Mouse (Mus musculus): Measurements from ENCODE around the gene Kdm4b. TPM values are rescaled to one million over a fixed set of nuclear protein-coding genes. Genes with fewer than 3 reads are reported as not detected.

Gene Kdm4b
- total and polyA plus RNA-seq, 2 experiments: 9.5 to 15.6 TPM

DNA sequence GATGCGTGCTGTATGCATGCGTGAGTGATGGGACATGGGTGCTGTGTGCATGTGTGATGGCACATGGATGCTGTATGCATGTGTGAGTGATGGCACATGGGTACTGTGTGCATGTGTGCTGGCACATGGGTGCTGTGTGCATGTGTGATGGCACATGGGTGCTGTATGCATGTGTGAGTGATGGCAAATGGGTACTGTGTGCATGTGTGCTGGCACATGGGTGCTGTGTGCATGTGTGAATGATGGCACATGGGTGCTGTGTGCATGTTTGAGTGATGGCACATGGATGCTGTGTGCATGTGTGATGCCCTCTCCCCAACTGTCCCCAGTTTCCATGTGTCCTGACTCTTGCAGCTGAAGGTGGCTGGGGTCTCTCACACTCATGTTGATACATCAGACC is 94.2 kb downstream of the Kdm4b start:
- Histone ChIP-seq H3K36me3 (ENCODE audit: control insufficient read depth, insufficient read depth, low read length) (no peaks in the 10 kb centered on the region), H3K9ac (ENCODE audit: low read depth, low read length) (no peak overlapping the region)
- 94% methylated on average over 2 of the region's 2 CpGs for WGBS

DNA sequence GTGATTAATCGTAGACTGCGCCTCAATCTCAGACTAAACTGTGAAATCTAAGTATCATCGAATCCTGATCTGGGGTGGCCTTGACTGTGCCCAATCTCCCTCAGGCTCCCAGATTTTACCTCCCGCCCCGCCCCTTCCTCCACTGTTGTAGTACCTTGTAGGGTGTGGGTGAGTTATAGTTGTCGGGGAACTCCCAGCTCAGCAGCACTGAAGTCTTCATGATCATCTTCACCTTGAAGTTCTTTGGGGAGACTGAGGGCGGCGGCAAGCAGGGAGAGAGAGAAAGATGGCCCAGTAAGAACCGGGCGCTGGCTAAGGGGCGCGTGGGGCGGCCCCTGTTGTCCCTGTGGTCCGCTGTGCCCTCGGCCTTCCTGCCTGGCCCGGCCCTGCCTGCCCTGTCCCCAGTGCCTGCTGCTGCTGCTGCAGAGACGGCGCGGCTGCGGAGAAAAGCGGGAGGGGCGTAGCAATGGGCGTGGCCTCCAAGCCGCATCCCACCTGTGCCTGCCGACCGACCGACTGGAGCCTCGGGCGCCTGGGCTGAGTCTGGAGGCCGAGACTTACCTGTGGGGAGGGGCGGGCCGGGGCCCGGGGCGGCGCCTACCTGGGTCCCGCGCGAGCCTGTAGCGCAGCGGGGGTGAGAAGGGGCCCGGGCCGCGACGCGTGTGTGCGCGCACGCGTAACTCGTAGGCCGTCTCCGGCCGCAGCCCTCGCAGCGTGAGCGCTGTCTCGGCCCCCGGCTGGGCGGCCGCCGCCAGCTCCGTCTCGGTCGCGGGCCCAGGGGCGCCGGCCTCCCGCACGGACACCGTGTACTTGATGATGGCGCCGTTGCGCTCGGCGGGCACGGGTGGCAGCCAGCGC is 99.1 kb downstream of the Kdm4b start:
- peak overlapping the region; percentile 42; the same call in 1 of the 2 replicates for H3K4me3 ChIP-seq (ENCODE audit: insufficient read depth, low read depth, low read length)
- H3K4me1 ChIP-seq (ENCODE audit: control insufficient read depth, insufficient read depth, low read length): no peaks in the 10 kb centered on the region
- H3K27ac ChIP-seq (replicated peaks; ENCODE audit: insufficient read depth, low read depth, low read length): no peak overlapping the region
- WGBS: 30% methylated on average over 77 of the region's 77 CpGs
- TF ChIP-seq CTCF (IDR thresholded peaks at IDR 0.05; ENCODE audit: low read depth, low read length): no peak
- no peak for TF ChIP-seq POLR2A (IDR thresholded peaks at IDR 0.05; ENCODE audit: extremely low read depth, insufficient read depth, low read length)
- H3K27me3 ChIP-seq (ENCODE audit: control insufficient read depth, insufficient read depth, low read length): peaks cover 10% of the 10 kb centered on the region
- no peaks in the 10 kb centered on the region for H3K36me3 ChIP-seq (ENCODE audit: control insufficient read depth, insufficient read depth, low read length)
- no peak for DNase-seq (ENCODE audit: extremely low read depth, low read depth, low spot score)
- H3K79me2 ChIP-seq (ENCODE audit: control insufficient read depth, insufficient read depth, low read length): no peaks in the 10 kb centered on the region
- H3K9ac ChIP-seq (ENCODE audit: low read depth, low read length): no peak overlapping the region; the same call in 1 of the 2 replicates

More for the DNA sequence above, 94.2 kb downstream of the Kdm4b start:
- H3K27ac ChIP-seq (replicated peaks; ENCODE audit: insufficient read depth, low read depth, low read length): no peak overlapping the region
- peaks cover 2% of the 10 kb centered on the region for H3K27me3 ChIP-seq (ENCODE audit: control insufficient read depth, insufficient read depth, low read length)
- no peaks in the 10 kb centered on the region for H3K79me2 ChIP-seq (ENCODE audit: control insufficient read depth, insufficient read depth, low read length)
- H3K4me3 ChIP-seq (ENCODE audit: insufficient read depth, low read depth, low read length): no peak overlapping the region
- DNase-seq (ENCODE audit: extremely low read depth, low read depth, low spot score): no peak
- TF ChIP-seq CTCF (IDR thresholded peaks at IDR 0.05; ENCODE audit: low read depth, low read length) (no peak), POLR2A (IDR thresholded peaks at IDR 0.05; ENCODE audit: extremely low read depth, insufficient read depth, low read length) (no peak)
- no peaks in the 10 kb centered on the region for H3K4me1 ChIP-seq (ENCODE audit: control insufficient read depth, insufficient read depth, low read length)

DNA sequence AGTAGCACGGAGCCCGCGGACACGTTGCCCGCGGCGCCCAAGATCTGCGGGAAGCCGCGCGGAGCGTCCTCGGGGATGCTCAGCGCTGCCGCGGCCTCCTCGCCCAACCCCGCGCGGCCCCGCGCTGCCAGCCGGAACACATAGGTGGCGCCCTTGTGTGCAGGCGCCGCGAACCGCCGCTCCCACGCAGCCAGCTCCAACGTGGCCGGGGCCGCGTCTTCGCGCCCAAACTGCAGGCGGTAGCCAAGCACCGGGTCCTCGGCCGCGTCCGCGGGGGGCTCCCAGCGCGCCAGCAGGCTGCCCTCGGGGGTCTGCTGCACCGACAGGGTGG is 99.7 kb downstream of the Kdm4b start:
- 10% methylated on average over 45 of the region's 47 CpGs for WGBS
- Histone ChIP-seq H3K36me3 (ENCODE audit: control insufficient read depth, insufficient read depth, low read length) (no peaks in the 10 kb centered on the region), H3K79me2 (ENCODE audit: control insufficient read depth, insufficient read depth, low read length) (no peaks in the 10 kb centered on the region), H3K4me1 (ENCODE audit: control insufficient read depth, insufficient read depth, low read length) (no peaks in the 10 kb centered on the region), H3K27ac (replicated peaks; ENCODE audit: insufficient read depth, low read depth, low read length) (no peak overlapping the region), H3K27me3 (ENCODE audit: control insufficient read depth, insufficient read depth, low read length) (peaks cover 10% of the 10 kb centered on the region), H3K9ac (ENCODE audit: low read depth, low read length) (peak overlapping the region; percentile 46; the same call in 1 of the 2 replicates), H3K4me3 (ENCODE audit: insufficient read depth, low read depth, low read length) (peak overlapping the region; percentile 42; the same call in 1 of the 2 replicates)
- no peak for DNase-seq (ENCODE audit: extremely low read depth, low read depth, low spot score)
- no peak for TF ChIP-seq POLR2A (IDR thresholded peaks at IDR 0.05; ENCODE audit: extremely low read depth, insufficient read depth, low read length)
- peak; percentile 79 for TF ChIP-seq CTCF (IDR thresholded peaks at IDR 0.05; ENCODE audit: low read depth, low read length)

DNA sequence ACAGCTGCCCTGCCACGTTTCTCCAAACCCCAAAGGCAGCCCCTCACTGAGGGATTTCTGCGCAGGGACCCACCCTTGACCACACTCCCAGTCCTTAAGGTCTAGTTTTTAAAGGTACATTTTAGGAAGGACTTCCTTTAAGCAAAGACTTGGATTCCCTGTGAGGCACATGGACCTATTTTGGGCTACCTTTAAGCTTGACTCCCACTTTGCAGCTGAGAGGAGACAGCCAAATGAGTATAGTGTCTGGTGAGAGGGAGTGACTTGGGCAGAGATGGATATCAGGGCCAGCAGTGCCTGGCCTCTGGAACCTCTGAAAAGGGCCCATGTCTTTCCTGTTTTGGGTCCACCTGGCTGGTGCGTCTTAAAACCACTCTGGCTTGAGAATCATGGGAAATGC is 100.1 kb downstream of the Kdm4b start:
- H3K79me2 ChIP-seq (ENCODE audit: control insufficient read depth, insufficient read depth, low read length): no peaks in the 10 kb centered on the region
- no peaks in the 10 kb centered on the region for H3K36me3 ChIP-seq (ENCODE audit: control insufficient read depth, insufficient read depth, low read length)
- H3K27ac ChIP-seq (replicated peaks; ENCODE audit: insufficient read depth, low read depth, low read length): no peak overlapping the region
- TF ChIP-seq CTCF (IDR thresholded peaks at IDR 0.05; ENCODE audit: low read depth, low read length): no peak
- no peak for TF ChIP-seq POLR2A (IDR thresholded peaks at IDR 0.05; ENCODE audit: extremely low read depth, insufficient read depth, low read length)
- 45% methylated on average over 3 of the region's 3 CpGs for WGBS
- no peak for DNase-seq (ENCODE audit: extremely low read depth, low read depth, low spot score)
- H3K4me1 ChIP-seq (ENCODE audit: control insufficient read depth, insufficient read depth, low read length): no peaks in the 10 kb centered on the region
- H3K9ac ChIP-seq (ENCODE audit: low read depth, low read length): peak overlapping the region; percentile 46; the same call in 1 of the 2 replicates
- no peak overlapping the region; the same call in 1 of the 2 replicates for H3K4me3 ChIP-seq (ENCODE audit: insufficient read depth, low read depth, low read length)
- H3K27me3 ChIP-seq (ENCODE audit: control insufficient read depth, insufficient read depth, low read length): peaks cover 10% of the 10 kb centered on the region

DNA sequence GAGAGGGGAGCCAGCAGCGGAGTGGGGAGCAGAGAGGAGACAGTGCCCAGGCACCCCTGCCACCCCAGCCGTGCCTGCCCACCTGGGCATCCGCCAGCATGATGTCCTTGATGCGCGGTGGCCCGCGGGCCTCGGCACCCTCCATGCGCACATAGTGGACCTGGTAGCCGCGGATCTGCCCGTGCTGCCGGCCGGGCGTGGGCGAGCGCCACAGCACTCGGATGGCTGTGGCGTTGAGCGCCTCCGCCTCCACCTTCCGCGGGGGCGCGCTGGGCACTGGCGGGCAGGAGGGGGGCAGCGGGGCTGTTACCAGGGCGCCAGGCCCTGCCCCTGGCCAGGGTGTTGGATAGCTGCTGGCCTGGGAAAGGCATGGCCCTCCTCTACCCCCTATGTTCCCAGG is 102.0 kb downstream of the Kdm4b start:
- WGBS: 89% methylated on average over 28 of the region's 28 CpGs
- Histone ChIP-seq H3K27me3 (ENCODE audit: control insufficient read depth, insufficient read depth, low read length) (peaks cover 10% of the 10 kb centered on the region), H3K4me1 (ENCODE audit: control insufficient read depth, insufficient read depth, low read length) (no peaks in the 10 kb centered on the region), H3K9ac (ENCODE audit: low read depth, low read length) (no peak overlapping the region), H3K79me2 (ENCODE audit: control insufficient read depth, insufficient read depth, low read length) (no peaks in the 10 kb centered on the region), H3K4me3 (ENCODE audit: insufficient read depth, low read depth, low read length) (no peak overlapping the region), H3K36me3 (ENCODE audit: control insufficient read depth, insufficient read depth, low read length) (no peaks in the 10 kb centered on the region), H3K27ac (replicated peaks; ENCODE audit: insufficient read depth, low read depth, low read length) (no peak overlapping the region)
- DNase-seq (ENCODE audit: extremely low read depth, low read depth, low spot score): no peak
- TF ChIP-seq CTCF (IDR thresholded peaks at IDR 0.05; ENCODE audit: low read depth, low read length): no peak

DNA sequence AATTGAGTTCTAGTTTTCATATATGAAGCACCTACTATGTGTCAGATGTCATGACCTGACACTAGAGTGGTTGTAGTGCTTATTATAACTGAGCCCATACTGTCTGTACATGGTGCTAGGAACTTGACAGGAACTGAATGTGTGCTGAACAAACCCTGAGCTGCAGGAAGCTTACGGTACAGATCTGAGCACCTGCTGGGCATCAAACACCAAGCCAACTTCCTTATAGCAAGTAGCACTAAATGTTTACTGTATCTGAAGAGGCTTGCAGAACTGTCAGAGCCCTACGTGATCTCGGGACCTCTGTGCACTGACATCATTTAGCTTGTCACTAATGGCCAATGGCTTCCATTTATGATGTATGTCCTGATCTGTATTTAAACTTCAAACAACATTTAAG is 105.7 kb downstream of the Kdm4b start:
- H3K27ac ChIP-seq (replicated peaks; ENCODE audit: insufficient read depth, low read depth, low read length): no peak overlapping the region
- H3K4me3 ChIP-seq (ENCODE audit: insufficient read depth, low read depth, low read length): no peak overlapping the region
- no peaks in the 10 kb centered on the region for H3K4me1 ChIP-seq (ENCODE audit: control insufficient read depth, insufficient read depth, low read length)
- no peaks in the 10 kb centered on the region for H3K27me3 ChIP-seq (ENCODE audit: control insufficient read depth, insufficient read depth, low read length)
- no peak overlapping the region for H3K9ac ChIP-seq (ENCODE audit: low read depth, low read length)
- no peak for DNase-seq (ENCODE audit: extremely low read depth, low read depth, low spot score)
- no peaks in the 10 kb centered on the region for H3K36me3 ChIP-seq (ENCODE audit: control insufficient read depth, insufficient read depth, low read length)
- 93% methylated on average over 3 of the region's 3 CpGs for WGBS
- no peaks in the 10 kb centered on the region for H3K79me2 ChIP-seq (ENCODE audit: control insufficient read depth, insufficient read depth, low read length)
- TF ChIP-seq CTCF (IDR thresholded peaks at IDR 0.05; ENCODE audit: low read depth, low read length) (no peak), POLR2A (IDR thresholded peaks at IDR 0.05; ENCODE audit: extremely low read depth, insufficient read depth, low read length) (no peak)

All from liver, adult 2 months (tissue).